Mouse (Mus musculus): ENCODE measurements around the gene Fgf3. TPM values are rescaled to one million over a fixed set of nuclear protein-coding genes. Genes with fewer than 3 reads are reported as not detected.

Fgf3 gene
- under 1 TPM in 1 of 4 experiments, not detected in 3; 0.43 TPM for total RNA-seq (2022)

DNA sequence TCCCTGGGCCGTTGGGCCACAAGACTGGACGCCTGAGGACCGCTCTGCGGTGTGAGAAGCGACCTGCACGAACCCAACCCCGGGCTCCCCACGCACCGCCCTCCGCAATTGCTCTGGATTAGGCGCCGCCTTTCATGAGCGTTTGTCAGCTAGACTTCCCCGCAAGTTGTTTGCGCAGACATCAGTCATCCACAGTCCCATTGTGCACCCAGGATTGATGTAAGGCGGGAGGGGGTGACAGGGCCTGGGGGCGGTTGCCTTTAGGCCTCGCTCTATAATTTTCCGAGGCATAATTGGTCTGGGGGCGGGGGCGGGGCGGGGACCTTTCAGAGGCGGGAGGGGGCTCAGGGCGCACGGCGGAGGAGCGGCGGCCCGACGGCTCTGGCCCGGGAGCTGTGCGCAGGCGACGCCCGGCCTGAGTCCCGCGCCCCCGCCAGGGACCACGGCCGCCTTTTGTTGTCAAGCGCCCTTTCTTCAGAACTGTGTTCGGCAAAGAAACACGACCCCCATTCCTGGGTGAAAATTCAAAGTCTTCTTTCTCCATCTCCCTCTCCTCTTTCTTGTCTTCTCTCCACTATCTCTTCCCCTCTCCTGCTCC is at the start of gene Fgf3:
Gene Fgf3 (plus strand): TSS at position 193 of the 598 bp plus-strand sequence.
- no peak for DNase-seq (ENCODE audit: low spot score in 2 of 2)

DNA sequence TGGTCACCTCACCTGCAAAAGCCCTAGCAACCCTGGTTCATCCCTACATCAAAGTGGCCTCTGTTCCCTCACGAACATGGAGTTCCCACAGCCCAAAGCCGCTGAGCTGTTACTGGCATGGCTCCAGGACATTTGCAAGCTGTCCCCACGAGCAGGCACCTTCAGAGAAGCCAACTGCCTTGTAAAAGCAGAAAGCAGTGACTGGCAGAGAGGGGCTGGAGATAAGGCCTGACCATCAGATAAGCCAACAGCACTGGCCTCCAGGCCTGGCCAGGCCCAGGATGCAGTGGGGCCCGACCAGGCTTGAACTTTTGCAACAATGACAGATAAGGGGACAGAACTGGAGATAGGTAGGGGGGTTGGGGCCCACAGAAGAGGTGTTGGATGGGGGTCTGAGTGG is 49.3 kb upstream of the Fgf3 start:
- no peak for DNase-seq (ENCODE audit: low spot score in 2 of 2)

DNA sequence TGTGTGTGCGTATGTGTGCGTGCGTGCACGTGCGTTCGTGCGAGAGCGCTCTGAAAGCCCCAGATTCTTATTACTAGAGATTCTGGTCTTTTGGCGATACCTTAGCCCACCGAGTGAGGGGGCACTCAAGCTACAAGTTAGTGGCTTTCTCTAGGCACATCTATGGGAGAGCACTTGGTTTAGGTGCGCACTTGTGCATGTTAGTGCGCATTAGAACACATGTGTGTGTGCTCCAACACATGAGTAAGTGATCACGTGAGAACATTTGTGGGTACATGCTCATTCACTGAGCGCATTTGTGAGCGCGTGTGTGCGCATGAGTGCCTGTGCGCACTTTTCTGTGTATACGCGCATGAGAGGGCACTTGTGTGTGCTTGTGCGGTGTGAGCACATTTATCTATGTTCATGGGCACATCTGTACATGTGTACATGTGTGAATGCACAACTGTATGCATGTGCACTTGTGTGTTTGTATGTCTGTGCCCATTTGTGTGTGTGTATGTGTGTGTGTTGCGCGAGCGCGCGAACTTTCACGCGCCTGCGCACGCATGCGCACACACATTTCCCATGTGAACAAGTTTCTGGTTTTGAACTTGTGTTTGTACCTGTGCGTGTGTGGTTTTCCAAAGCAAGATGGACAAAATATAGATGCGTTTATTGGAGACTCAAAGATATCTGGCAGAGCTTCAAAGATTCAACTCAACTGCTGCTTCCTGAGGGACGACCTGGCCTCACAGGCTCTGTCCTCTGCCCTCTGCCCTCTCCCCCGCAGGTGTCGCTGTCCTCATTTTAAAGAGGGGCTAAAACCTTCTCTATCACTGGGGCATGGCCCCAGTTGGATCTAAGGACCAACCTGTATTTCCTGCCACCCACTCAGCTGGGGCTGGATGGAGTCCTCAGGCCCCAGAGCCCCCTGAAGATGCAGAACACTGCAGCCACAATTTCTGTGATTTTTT is 48.0 kb upstream of the Fgf3 start:
- peak in 1 of 2 experiments; percentile 9 for DNase-seq (ENCODE audit: low spot score in 2 of 2)

DNA sequence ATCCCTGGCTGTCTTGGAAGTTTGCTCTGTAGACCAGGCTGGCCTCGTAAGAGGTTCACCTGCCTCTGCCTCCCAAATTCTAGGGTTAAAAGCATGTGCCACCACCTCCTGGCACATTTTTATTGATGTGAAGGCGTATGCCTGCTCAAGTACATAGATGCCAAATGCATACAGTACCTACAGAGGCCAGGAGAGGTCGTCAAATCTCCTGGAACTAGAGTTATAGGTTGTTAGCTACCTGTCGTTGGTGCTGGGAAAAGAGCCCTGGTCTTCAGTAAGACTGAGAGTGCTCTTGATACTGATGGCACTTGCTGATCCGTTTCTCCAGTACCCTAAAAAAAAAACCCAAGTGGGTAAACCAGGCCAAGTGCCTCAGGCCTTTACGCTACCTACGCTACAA is 46.5 kb upstream of the Fgf3 start:
- no peak for DNase-seq (ENCODE audit: low spot score in 2 of 2)

DNA sequence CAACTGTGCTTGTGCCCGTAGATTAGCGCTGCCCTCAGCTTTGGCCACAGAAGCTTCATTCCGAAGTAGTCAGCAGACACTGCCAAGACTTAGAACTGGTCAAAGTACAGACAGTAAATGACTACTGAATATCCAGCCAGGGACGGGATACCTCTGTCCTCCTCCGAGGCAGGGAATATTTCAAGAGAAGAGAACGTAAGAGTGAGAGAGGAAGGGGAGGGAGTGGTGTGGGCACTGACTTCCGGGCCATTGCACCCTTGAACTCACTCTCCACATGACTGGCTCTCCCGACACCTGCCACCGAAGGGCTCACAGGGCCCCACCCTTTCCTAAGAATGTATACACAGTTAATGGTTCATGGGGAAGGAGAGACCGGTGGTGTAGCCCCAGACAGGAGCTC is 44.6 kb upstream of the Fgf3 start:
- DNase-seq (ENCODE audit: low spot score in 2 of 2), result no peak

DNA sequence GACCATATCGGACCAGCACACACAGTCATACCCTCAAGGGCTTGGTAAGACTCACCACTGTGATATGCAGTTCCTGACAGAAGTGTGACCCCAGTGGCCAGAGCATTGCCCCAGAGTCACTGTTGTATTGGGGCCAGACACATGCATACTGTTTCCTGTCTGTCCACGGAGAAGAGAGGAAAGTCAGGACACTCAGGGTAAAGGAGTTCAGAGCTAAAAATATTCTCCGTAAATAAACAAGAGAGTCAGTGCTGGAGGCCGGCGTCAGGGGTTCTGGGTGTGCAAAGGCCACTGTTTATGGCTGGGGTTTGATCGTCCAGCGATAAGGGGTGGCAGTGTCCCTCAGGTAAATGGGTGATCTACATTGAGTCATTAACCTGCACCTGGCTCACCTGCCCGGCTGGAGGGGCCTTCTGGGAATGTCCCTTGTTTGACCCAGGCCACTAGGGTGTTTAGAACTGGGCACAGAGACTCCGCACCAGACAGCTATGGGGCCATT is 41.9 kb upstream of the Fgf3 start:
- no peak for DNase-seq (ENCODE audit: low spot score in 2 of 2)

DNA sequence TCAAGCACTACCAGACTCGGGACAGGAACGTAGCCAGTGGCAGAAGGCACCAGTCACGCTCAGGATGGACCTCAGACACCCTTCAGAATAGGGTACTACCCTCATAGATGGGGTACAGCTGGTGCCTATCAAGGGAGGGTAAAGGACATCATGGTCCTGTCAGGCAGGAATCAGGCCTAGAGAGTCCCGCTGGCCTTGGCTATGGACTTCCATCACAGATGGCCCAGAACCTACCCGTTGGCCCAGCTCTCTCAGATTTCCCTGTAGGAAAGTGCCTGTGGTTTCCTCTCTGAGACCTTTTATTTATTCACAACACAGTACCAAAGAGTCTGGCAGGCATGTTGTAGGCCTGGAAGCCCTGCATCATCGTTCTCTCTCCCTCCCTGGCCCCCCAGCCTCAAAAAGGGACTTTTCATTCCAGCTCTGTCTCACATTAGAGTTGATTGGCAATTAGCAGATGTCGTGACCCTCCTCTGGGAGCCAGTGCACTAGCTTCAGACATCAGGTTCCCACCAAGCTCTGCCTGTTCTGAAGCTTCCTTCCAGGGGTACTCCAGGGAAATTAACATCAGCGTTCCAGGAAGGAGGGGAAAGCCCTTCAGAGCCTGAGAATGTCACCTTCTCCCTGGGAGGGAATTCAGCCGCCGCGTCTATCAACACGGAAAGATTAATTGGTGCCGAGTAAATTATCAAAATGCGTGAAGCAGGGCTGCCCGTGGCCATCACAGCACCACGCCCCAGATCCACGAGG is 40.7 kb upstream of the Fgf3 start:
- no peak for DNase-seq (ENCODE audit: low spot score in 2 of 2)

DNA sequence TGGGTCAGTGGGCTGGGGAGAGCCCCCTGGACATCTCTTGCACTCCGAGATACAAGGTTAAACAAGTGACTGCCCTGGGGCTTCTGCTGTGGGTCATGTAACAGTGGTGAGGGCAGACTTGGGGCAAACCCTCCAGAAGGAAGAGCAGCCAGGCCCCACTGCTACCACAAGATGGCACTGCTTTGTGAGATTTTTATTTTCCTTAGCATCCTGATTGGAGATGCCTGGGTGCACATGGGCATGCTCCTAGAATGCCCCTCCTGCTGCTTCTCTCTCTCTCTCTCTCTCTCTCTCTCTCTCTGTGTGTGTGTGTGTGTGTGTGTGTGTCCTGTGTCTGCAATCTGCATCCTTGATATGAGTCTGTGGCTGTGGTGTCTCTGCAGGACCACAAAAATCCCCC is 39.4 kb upstream of the Fgf3 start:
- DNase-seq (ENCODE audit: low spot score in 2 of 2), result no peak

DNA sequence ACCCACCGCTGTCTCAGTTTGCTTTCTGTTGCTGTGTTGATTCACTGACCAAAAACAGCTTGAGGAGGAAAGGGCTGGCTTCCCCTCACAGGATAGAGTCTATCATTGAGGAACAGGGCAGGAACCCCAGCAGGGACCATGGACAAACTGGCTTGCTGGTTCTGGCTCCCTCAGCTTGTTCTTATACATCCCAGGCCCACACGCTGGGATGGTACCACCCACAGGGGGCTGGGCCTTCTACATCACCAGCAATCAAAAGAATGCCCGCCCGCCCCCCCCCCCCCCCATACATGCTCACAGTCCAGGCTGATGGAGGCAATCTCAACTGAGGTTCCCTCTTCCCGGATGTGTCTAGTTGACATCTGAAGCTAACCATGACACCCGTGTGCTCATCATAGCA is 30.8 kb upstream of the Fgf3 start:
- no peak for DNase-seq (ENCODE audit: low spot score in 2 of 2)

DNA sequence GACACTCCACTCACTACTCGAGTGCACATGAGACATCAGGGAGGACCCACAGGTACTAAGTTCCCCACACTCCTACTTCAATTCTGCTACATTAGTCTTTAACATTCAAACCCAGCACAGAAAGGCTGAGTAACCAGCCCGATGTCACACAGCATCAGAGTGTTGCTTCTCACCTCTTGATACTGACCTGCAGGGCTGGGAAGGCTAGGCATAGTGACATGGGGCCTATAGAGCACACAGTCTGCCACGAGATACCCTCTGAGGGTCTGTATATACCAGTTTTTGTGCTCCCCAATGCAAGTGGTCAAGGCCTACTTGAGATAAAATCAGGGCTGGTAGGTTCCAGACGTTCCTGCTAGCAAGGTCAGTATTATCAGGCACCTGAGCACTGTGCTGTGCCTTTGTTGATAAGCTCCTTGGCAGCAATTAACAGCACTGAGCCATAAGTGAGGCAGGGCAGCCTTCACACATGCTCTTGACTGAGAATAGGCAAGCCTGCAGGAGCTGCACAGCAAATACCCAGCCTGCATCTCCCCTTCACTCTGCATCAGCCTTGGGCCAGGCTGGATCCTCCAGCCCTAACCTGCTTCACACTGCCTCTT is 29.8 kb upstream of the Fgf3 start:
- no peak for DNase-seq (ENCODE audit: low spot score in 2 of 2)

DNA sequence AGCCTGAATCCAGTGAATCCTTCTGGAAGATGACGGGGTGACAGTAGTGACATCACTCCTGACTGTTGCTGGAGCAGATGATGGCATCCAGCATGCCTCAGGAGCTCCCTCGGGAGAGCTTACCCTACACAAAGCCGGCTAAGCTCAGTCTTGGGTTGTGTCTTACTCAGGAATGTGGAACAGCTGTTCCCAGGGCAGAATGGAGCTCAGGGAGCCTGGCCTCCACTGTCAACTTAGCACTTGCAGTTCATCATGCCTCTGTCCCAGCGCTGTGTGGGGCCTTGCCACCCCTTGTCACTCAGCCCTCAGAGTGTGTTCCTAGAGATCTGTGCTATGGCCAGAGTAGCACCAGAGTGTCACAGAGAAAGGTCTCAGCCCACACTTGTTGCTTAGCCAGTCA is 26.4 kb upstream of the Fgf3 start:
- DNase-seq (ENCODE audit: low spot score in 2 of 2), result no peak

DNA sequence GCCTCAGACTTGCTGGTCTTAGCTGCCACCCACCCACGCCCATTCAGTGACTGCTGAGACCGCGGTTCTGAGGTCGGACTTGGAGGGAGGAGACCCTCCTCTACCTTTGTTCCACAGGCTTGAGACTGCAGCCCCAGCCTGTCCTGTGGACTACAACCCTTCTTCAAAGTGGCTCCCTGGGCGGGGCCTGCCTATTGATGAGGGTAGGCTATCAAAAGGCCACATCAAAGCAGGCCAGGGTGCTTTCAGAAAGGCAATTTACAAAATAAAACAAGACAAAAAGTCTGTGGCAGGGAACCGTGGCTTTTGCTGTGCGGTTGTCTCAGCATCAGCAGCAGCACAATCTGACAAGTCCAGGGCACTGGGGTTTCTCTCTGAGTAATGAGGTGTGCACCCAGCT is 16.0 kb upstream of the Fgf3 start:
- no peak for DNase-seq (ENCODE audit: low spot score in 2 of 2)

DNA sequence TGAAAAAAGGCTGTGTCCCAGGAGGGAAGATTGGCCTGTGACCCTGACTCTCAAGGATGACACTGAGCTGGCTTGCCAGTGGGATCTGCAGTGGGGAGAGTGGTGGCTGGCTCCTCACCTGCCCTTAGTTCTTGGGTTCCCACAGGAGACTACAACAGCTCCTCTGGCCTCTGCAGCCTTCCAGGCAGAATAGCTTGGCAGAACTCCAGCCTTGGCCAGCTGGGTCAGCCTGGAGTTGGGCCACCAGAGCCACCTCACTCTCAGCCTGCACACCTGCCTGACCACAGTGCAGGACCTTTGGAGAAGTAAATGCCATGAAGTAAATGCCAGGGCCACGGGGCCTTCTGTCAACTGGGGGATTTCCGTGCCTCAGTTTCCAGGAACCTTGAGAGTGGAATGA is 13.9 kb upstream of the Fgf3 start:
- DNase-seq (ENCODE audit: low spot score in 2 of 2), result no peak

DNA sequence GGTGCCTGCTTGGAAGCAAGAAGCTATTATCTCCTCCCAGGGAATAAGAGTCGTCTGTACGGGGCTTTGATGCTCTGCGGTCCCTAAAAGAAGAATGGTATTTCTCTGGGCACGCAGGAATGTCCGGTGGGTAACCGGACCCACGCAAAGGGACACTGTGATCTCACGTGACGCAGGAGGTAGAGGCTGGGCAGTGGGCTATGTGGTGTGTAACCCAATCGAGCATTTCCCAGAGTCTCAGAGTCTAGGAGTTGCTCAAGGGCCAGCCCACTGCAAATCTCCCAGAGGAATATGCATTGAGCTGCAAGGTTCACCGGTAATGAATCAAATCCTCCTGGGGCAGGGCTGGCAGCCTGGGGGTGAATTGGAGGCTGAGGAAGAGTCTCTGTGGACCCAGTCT is 9.5 kb upstream of the Fgf3 start:
- no peak for DNase-seq (ENCODE audit: low spot score in 2 of 2)

DNA sequence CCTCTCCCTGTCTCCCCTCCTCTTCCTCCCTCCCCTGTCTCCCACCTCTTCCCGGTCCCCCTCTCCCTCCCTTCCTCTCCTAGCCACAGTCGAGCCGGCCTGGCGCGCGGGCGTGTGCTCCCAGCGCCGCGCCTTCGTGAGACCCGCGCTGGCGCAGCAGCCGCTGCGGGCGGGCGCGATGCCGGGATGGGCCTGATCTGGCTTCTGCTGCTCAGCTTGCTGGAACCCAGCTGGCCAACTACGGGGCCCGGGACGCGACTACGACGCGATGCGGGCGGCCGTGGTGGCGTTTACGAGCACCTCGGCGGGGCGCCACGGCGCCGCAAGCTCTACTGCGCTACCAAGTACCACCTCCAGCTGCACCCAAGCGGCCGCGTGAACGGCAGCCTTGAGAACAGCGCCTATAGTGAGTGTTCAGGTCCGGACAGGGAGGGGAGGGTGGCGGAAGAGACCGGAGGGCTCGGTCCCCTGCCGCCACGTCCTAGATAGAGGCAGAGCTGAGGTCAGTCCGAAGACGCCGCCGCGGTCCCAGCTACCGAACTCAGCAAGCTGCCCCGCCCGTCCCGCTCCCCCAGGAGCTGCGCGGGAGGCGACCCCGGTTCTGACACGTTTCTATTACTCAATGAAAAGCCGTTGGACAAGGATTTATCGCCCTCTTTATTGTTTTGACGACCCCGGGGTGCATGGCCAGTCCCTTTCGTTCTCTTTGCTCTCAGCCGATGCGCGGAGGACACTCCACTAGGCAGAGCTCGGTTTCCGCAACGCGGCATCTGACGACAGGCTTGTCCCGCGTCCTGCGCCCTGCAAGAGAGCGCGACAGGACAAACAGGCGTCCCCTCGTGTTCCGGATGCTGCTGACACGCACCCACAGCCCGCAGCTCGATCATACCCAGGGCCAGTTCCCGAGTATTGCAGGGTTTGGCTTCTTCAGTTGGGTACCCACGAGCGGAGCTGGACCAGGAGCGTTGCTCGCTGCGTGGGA is 930 bp downstream of the Fgf3 start:
- no peak for DNase-seq (ENCODE audit: low spot score in 2 of 2)

DNA sequence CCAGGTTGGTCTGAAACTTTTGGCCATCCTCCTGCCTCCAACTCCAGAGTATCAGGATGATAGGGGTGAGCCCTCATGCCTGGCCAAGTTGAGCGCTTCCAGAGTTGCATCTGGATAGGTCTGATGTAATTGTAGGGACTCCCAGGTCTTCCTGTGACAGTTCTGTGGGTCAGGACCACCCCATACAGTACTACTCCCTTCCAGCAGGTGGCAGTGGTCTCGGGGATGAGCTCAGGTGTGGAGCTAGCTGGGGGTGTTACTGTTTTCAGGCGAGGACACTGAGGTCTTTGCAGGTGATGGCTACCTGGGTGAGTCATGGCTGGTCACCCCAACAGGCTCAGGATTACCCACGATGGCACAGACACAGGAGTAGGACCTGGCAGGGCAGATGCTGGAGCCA is 8.3 kb downstream of the Fgf3 start:
- peak in 1 of 2 experiments; percentile 9 for DNase-seq (ENCODE audit: low spot score in 2 of 2)

DNA sequence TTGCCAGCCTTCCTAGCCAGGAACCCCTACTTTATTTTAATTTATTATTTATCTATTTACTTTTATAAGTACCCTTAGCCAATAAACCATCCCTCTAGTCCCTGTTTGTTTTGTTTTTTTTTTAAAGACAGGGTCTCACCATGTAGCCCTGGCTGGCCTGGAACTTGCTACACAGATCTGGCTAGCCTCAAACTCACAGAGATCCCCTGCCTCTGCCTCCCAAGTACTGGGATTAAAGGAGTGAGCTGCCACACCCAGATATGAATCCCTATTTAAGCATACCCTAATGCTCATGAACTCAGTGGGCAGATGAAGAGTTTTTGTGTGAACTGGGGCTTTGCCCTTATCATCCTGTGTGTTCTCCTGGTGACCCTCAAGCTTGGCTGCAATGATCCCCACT is 9.2 kb downstream of the Fgf3 start, which contains the start of gene Fgf4:
Gene Fgf4 (plus strand): TSS at position 301 of the 400 bp plus-strand sequence.
- no peak for DNase-seq (ENCODE audit: low spot score in 2 of 2)

DNA sequence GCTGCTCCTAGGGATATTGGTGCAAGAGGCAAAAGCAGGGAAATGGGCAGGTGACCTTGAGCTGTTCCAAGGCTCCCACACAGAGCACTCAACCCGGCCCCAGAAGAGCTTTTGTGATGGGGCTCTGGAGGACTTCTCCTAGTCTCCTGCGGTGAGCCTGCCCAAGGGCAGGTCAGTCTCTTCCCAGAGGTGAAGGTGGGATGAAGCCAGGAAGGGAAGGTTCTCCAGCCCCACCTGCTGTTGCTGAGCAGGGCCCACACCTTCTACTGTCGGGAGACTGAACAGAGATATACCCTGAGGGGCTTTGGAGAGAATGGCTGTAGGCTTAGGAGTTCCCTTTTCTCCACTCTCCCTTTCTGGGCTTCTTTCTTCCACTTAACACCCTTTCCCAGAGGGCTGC is 13.4 kb downstream of the Fgf3 start:
- DNase-seq (ENCODE audit: low spot score in 2 of 2), result no peak

DNA sequence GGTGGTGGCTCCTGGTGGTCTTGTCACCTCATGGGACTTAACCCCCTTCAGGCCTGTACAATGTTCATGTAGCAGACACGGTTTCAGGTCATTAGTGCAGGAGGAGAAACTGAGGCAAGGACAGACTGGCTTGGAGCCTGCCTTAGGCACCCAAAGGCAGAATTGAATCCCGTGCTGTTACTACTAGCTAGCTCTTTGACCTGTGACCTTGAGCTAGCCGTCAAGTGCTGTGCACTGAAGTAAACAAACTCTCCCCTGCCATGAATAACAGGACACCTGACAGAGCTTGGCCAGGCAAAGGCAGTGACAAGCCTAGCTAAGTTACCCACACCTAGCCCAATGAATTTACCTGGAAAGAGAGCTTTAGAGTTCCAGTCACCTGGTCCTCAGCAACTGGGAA is 17.1 kb downstream of the Fgf3 start:
- no peak for DNase-seq (ENCODE audit: low spot score in 2 of 2)

DNA sequence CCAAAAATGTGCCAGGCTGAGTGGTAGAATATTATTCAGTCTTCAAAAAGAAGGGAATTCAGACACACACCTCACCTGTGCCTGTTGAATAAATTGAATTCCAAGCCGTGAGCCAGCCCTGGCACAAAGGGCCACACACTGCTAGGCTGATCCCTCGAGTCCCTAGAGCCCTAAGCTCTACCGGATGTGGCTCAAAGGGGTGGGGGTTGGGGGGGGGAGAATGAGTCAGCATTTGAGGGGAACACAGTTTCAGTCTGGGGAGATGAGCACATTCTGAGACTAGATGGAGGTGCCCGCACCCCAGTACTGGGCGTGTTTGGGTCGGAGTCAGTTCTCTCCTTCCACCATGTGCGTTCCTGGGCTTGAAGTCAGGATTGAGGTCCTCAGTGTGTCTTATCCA is 19.3 kb downstream of the Fgf3 start:
- no peak for DNase-seq (ENCODE audit: low spot score in 2 of 2)

All from layer of hippocampus, adult 8-10 months (tissue).